Mouse (Mus musculus) lung, adult 2 months (tissue): ENCODE results near the gene Actl6b.

ENCODE experiments used
- CTCF ChIP-seq: fragments of 200-500 bp; IDR thresholded peaks from 2 replicates; pipeline ENCODE4 v1.5.1; 2011; ENCODE audit warnings: mild to moderate bottlenecking, low read length, control low read depth; ENCODE audit not compliant: insufficient read depth
- POLR2A ChIP-seq: fragments of 200-500 bp; IDR thresholded peaks from 2 replicates; pipeline ENCODE4 v1.6.1; 2011; ENCODE audit warnings: low read depth, mild to moderate bottlenecking, control low read depth, low read length, borderline replicate concordance; ENCODE audit errors: extremely low read depth

GRCm38 (mm10) chr5:137613550-137613949, 60.2 kb downstream of the Actl6b start, which contains the start of gene Pcolce:
- TF ChIP-seq POLR2A (peak; percentile 14; the same call in 1 of the 2 replicates), CTCF (no peak)
